Mouse (Mus musculus) limb, embryonic 14.5 days (tissue): Measurements from ENCODE around the gene St3gal3. TPM values are rescaled to one million over a fixed set of nuclear protein-coding genes. Genes with fewer than 3 reads are reported as not detected.

Experiments
- ATAC-seq: fragments of 200-750 bp; cut with Nextera tagmentation; 2 replicates; pipeline ENCODE4 v1.8.0; 2017; ENCODE audit warnings: low read depth, moderate number of reproducible peaks, moderate TSS enrichment; ENCODE audit not compliant: low FRiP score
- DNase-seq: peaks from one replicate; pipeline ENCODE4 v3.0.0-alpha.2; 2015; ENCODE audit warnings: low spot score
- H3K27ac ChIP-seq: fragments of 300-500 bp; sonication (generic); replicated peaks from 2 replicates; pipeline ENCODE4 v1.5.1; 2014; ENCODE audit warnings: low read depth, mild to moderate bottlenecking, low read length, moderate library complexity, mixed read lengths
- H3K27me3 ChIP-seq: fragments of 300-500 bp; sonication (generic); 2 replicates; pipeline ENCODE4 v1.6.1; 2014; ENCODE audit warnings: low read length, mixed read lengths; ENCODE audit not compliant: control insufficient read depth, insufficient read depth
- H3K36me3 ChIP-seq: fragments of 300-500 bp; sonication (generic); 2 replicates; pipeline ENCODE4 v1.6.1; 2014; ENCODE audit warnings: mild to moderate bottlenecking, low read length, moderate library complexity, mixed read lengths; ENCODE audit not compliant: control insufficient read depth, insufficient read depth
- H3K4me1 ChIP-seq: fragments of 300-500 bp; sonication (generic); 2 replicates; pipeline ENCODE4 v1.6.1; 2014; ENCODE audit warnings: antibody characterized with exemption, low read length, mixed read lengths; ENCODE audit not compliant: control insufficient read depth, insufficient read depth
- H3K4me2 ChIP-seq: fragments of 300-500 bp; sonication (generic); replicated peaks from 2 replicates; pipeline ENCODE4 v1.6.1; 2014; ENCODE audit warnings: low read depth, mild to moderate bottlenecking, low read length, moderate library complexity; ENCODE audit not compliant: severe bottlenecking
- H3K4me3 ChIP-seq: fragments of 300-500 bp; sonication (generic); replicated peaks from 2 replicates; pipeline ENCODE4 v1.5.1; 2014; ENCODE audit warnings: low read length
- H3K9ac ChIP-seq: fragments of 300-500 bp; sonication (generic); 2 replicates; pipeline ENCODE4 v1.6.1; 2014; ENCODE audit warnings: mild to moderate bottlenecking, low read depth, low read length, moderate library complexity; ENCODE audit not compliant: severe bottlenecking
- H3K9me3 ChIP-seq: fragments of 300-500 bp; sonication (generic); 2 replicates; pipeline ENCODE4 v1.6.1; 2016; ENCODE audit warnings: low read length; ENCODE audit not compliant: control insufficient read depth
- POLR2A ChIP-seq: fragments of 200-500 bp; IDR thresholded peaks from 2 replicates; pipeline ENCODE4 v1.8.0; 2012; ENCODE audit warnings: inconsistent platforms, mild to moderate bottlenecking, moderate library complexity, borderline replicate concordance; ENCODE audit not compliant: insufficient read depth, insufficient read length; ENCODE audit errors: extremely low read depth
- WGBS: fragments of 180-500 bp; shearing (Covaris S2); extraction: QIAGEN DNeasy Blood & Tissue Kit; methylation state at CpG from one replicate; pipeline ENCODE4 v1.1.7; 2014; 5-methylcytosine and 5-hydroxymethylcytosine counted together
- polyA plus RNA-seq, 2 experiments: library from polyadenylated mRNA; depleted of rRNA in 1 of 2; stranded (reverse) in 1 of 2; unstranded in 1 of 2; fragments of >200 nt; fragmentation: Nextera tagmentation in 1 of 2; extraction: Ambion mirVana in 1 of 2; gene quantifications; 2 replicates each; pipeline versions ENCODE4 v1.2.1 to v1.2.3; 2012 to 2014

St3gal3 gene
- polyA plus RNA-seq, 2 experiments: 5.4 to 26.1 TPM

- TF ChIP-seq POLR2A: no peak
- 82% methylated on average over 8 of the region's 8 CpGs for WGBS
- H3K36me3 ChIP-seq: no peaks in the 10 kb centered on the region
- no peak overlapping the region for H3K4me3 ChIP-seq
- H3K27me3 ChIP-seq: no peaks in the 10 kb centered on the region
- no peak for ATAC-seq
- H3K4me1 ChIP-seq: peaks cover 3% of the 10 kb centered on the region; the same call in 1 of the 2 replicates
- H3K4me2 ChIP-seq: no peak overlapping the region
- H3K9me3 ChIP-seq: no peaks in the 10 kb centered on the region
- no peak for DNase-seq
- no peak overlapping the region for H3K9ac ChIP-seq
- H3K27ac ChIP-seq: no peak overlapping the region
These were observed 115.1 kb downstream of the St3gal3 start for GRCm38 (mm10) chr4:118019640-118020039.

DNA sequence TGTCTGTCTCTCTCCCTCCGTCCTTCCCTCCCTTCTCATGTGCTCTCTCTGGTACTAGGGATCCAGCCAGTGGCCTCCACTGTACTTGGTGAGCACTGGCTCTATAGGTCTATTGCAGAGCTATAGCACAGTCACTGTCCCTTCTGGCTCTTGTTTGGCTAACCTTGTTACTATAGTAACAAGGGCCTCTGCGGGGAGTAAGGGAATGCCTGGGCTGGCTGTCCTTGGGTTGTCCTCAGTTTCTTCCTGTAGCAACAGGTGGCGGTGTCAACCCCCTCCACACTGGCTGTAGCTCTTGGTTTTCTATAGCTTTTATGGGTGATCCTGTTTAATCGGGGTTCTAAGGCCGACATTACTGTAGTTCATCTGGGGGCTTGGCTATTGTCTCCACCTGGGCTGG, 115.5 kb downstream of the St3gal3 start:
- TF ChIP-seq POLR2A: no peak
- Histone ChIP-seq H3K4me1 (peaks cover 3% of the 10 kb centered on the region; the same call in 1 of the 2 replicates), H3K27ac (no peak overlapping the region), H3K27me3 (no peaks in the 10 kb centered on the region), H3K9ac (no peak overlapping the region), H3K9me3 (no peaks in the 10 kb centered on the region), H3K4me2 (no peak overlapping the region), H3K4me3 (no peak overlapping the region), H3K36me3 (no peaks in the 10 kb centered on the region)
- no peak for DNase-seq
- 78% methylated on average over 5 of the region's 5 CpGs for WGBS
- ATAC-seq: no peak

- Histone ChIP-seq H3K27ac (no peak overlapping the region), H3K36me3 (no peaks in the 10 kb centered on the region), H3K9me3 (no peaks in the 10 kb centered on the region), H3K9ac (no peak overlapping the region), H3K27me3 (no peaks in the 10 kb centered on the region), H3K4me3 (no peak overlapping the region), H3K4me1 (peaks cover 3% of the 10 kb centered on the region; the same call in 1 of the 2 replicates), H3K4me2 (no peak overlapping the region)
- WGBS: 71% methylated on average over 16 of the region's 16 CpGs
- no peak for TF ChIP-seq POLR2A
- ATAC-seq (0 out of 2 replicates have a peak, but pooled peaks have one; percentile 12), DNase-seq (no peak)
These were observed 117.5 kb downstream of the St3gal3 start for GRCm38 (mm10) chr4:118017021-118017805.

- no peak for DNase-seq
These were observed 118.3 kb downstream of the St3gal3 start for GRCm38 (mm10) chr4:118016323-118016911.

GRCm38 (mm10) chr4:118015636-118016035, 119.1 kb downstream of the St3gal3 start:
- no peak for TF ChIP-seq POLR2A

More at GRCm38 (mm10) chr4:118016323-118016911, 118.3 kb downstream of the St3gal3 start:
- no peak overlapping the region for H3K4me3 ChIP-seq
- no peak for TF ChIP-seq POLR2A
- peaks cover 3% of the 10 kb centered on the region; the same call in 1 of the 2 replicates for H3K4me1 ChIP-seq
- 89% methylated on average over 10 of the region's 10 CpGs for WGBS
- no peaks in the 10 kb centered on the region for H3K9me3 ChIP-seq
- H3K27ac ChIP-seq: no peak overlapping the region
- H3K4me2 ChIP-seq: no peak overlapping the region
- H3K36me3 ChIP-seq: no peaks in the 10 kb centered on the region
- no peaks in the 10 kb centered on the region for H3K27me3 ChIP-seq
- no peak overlapping the region for H3K9ac ChIP-seq
- no peak for ATAC-seq

More at GRCm38 (mm10) chr4:118015636-118016035, 119.1 kb downstream of the St3gal3 start:
- WGBS: 49% methylated on average over 6 of the region's 6 CpGs
- no peak overlapping the region for H3K4me2 ChIP-seq
- ATAC-seq (no peak), DNase-seq (no peak)
- no peaks in the 10 kb centered on the region for H3K27me3 ChIP-seq
- H3K9me3 ChIP-seq: no peaks in the 10 kb centered on the region
- H3K9ac ChIP-seq: no peak overlapping the region
- H3K36me3 ChIP-seq: no peaks in the 10 kb centered on the region
- H3K4me3 ChIP-seq: no peak overlapping the region
- H3K27ac ChIP-seq: no peak overlapping the region
- peaks cover 3% of the 10 kb centered on the region; the same call in 1 of the 2 replicates for H3K4me1 ChIP-seq
